Mouse (Mus musculus) intestine, embryonic 14.5 days (tissue): Measurements from ENCODE around the gene Vwf. TPM values are rescaled to one million over a fixed set of nuclear protein-coding genes. Genes with fewer than 3 reads are reported as not detected.

Experiments used
- ATAC-seq: fragments of 200-750 bp; cut with Nextera tagmentation; replicated peaks from 2 replicates; pipeline ENCODE4 v1.8.0; 2017; ENCODE audit warnings: low read depth, moderate number of reproducible peaks, moderate TSS enrichment, moderate library complexity; ENCODE audit not compliant: low FRiP score, low TSS enrichment
- DNase-seq: peaks from one replicate; pipeline ENCODE4 v3.0.0-alpha.2; 2018; ENCODE audit warnings: low spot score
- H3K27ac ChIP-seq: fragments of 300-500 bp; sonication (generic); 2 replicates; pipeline ENCODE4 v1.5.1; 2014; ENCODE audit warnings: low read depth, mild to moderate bottlenecking, control low read depth
- H3K27me3 ChIP-seq: fragments of 300-500 bp; sonication (generic); replicated peaks from 2 replicates; pipeline ENCODE4 v1.6.1; 2014; ENCODE audit warnings: low read length, control low read depth; ENCODE audit not compliant: control insufficient read depth, insufficient read depth
- H3K36me3 ChIP-seq: fragments of 300-500 bp; sonication (generic); 2 replicates; pipeline ENCODE4 v1.6.1; 2014; ENCODE audit warnings: low read length, control low read depth; ENCODE audit not compliant: control insufficient read depth, insufficient read depth
- H3K4me1 ChIP-seq: fragments of 300-500 bp; sonication (generic); replicated peaks from 2 replicates; pipeline ENCODE4 v1.6.1; 2014; ENCODE audit warnings: low read length, control low read depth, mixed read lengths; ENCODE audit not compliant: control insufficient read depth, insufficient read depth
- H3K4me2 ChIP-seq: fragments of 300-500 bp; sonication (generic); 2 replicates; pipeline ENCODE4 v1.6.1; 2014; ENCODE audit warnings: low read length
- H3K4me3 ChIP-seq: fragments of 300-500 bp; sonication (generic); 2 replicates; pipeline ENCODE4 v1.5.1; 2014; ENCODE audit warnings: low read depth, low read length, control low read depth, mixed read lengths
- H3K9ac ChIP-seq: fragments of 300-500 bp; sonication (generic); 2 replicates; pipeline ENCODE4 v1.6.1; 2014; ENCODE audit warnings: mild to moderate bottlenecking, low read length
- H3K9me3 ChIP-seq: fragments of 300-500 bp; sonication (generic); 2 replicates; pipeline ENCODE4 v1.6.1; 2016; ENCODE audit warnings: low read length, control low read depth; ENCODE audit not compliant: control insufficient read depth
- WGBS: fragments of 180-500 bp; shearing (Covaris S2); extraction: QIAGEN DNeasy Blood & Tissue Kit; methylation state at CpG from one replicate; pipeline ENCODE4 v1.1.7; 2014; 5-methylcytosine and 5-hydroxymethylcytosine counted together
- polyA plus RNA-seq: library from polyadenylated mRNA; unstranded; fragments of >200 nt; fragmentation: Nextera tagmentation; extraction: Ambion mirVana; gene quantifications from 2 replicates; pipeline ENCODE4 v1.2.1, GENCODE M21; 2014

Vwf gene
- polyA plus RNA-seq, 1 experiment from 2014 or later = 14.1 TPM

- no peak for ATAC-seq
- Histone ChIP-seq H3K27me3 (no peaks in the 10 kb centered on the region), H3K4me1 (peaks cover 7% of the 10 kb centered on the region), H3K27ac (0 out of 2 replicates have a peak overlapping the region, but pooled peaks have one; percentile 27), H3K4me2 (no peak overlapping the region), H3K9me3 (no peaks in the 10 kb centered on the region), H3K9ac (no peak overlapping the region), H3K36me3 (no peaks in the 10 kb centered on the region), H3K4me3 (no peak overlapping the region)
- no peak for DNase-seq
- WGBS = 57% methylated on average over 3 of the region's 3 CpGs
Observed at GRCm38 (mm10) chr6:125585579-125585978, 39.0 kb downstream of the Vwf start.

GRCm38 (mm10) chr6:125586042-125586566 lies 39.5 kb downstream of the Vwf start:
- H3K4me1 ChIP-seq = peaks cover 7% of the 10 kb centered on the region
- H3K4me2 ChIP-seq = no peak overlapping the region
- ATAC-seq = no peak
- H3K27ac ChIP-seq = no peak overlapping the region
- H3K36me3 ChIP-seq = no peaks in the 10 kb centered on the region
- DNase-seq = no peak
- WGBS = 86% methylated on average over 4 of the region's 4 CpGs
- no peaks in the 10 kb centered on the region for H3K27me3 ChIP-seq
- H3K9ac ChIP-seq = no peak overlapping the region
- no peak overlapping the region for H3K4me3 ChIP-seq
- no peaks in the 10 kb centered on the region for H3K9me3 ChIP-seq

GRCm38 (mm10) chr6:125588241-125588640 lies 41.7 kb downstream of the Vwf start:
- ATAC-seq = no peak
- 91% methylated on average over 12 of the region's 12 CpGs for WGBS
- Histone ChIP-seq H3K9me3 (no peaks in the 10 kb centered on the region), H3K9ac (no peak overlapping the region), H3K36me3 (no peaks in the 10 kb centered on the region), H3K27me3 (no peaks in the 10 kb centered on the region), H3K4me3 (no peak overlapping the region), H3K4me1 (peaks cover 7% of the 10 kb centered on the region), H3K4me2 (no peak overlapping the region), H3K27ac (no peak overlapping the region)
- no peak for DNase-seq

GRCm38 (mm10) chr6:125589075-125589474 lies 42.5 kb downstream of the Vwf start:
- Histone ChIP-seq H3K4me2 (no peak overlapping the region), H3K4me3 (no peak overlapping the region), H3K9me3 (no peaks in the 10 kb centered on the region), H3K9ac (no peak overlapping the region), H3K4me1 (peaks cover 7% of the 10 kb centered on the region), H3K27ac (no peak overlapping the region), H3K27me3 (no peaks in the 10 kb centered on the region), H3K36me3 (no peaks in the 10 kb centered on the region)
- DNase-seq = no peak
- ATAC-seq = no peak
- WGBS = 81% methylated on average over 8 of the region's 8 CpGs

GRCm38 (mm10) chr6:125590056-125590455 lies 43.5 kb downstream of the Vwf start:
- H3K4me3 ChIP-seq = no peak overlapping the region
- ATAC-seq (no peak), DNase-seq (no peak)
- no peak overlapping the region for H3K4me2 ChIP-seq
- H3K27me3 ChIP-seq = no peaks in the 10 kb centered on the region
- 90% methylated on average over 7 of the region's 7 CpGs for WGBS
- no peaks in the 10 kb centered on the region for H3K36me3 ChIP-seq
- no peak overlapping the region for H3K27ac ChIP-seq
- H3K9me3 ChIP-seq = no peaks in the 10 kb centered on the region
- peaks cover 7% of the 10 kb centered on the region for H3K4me1 ChIP-seq
- no peak overlapping the region for H3K9ac ChIP-seq

- WGBS = 73% methylated on average over 8 of the region's 8 CpGs
- Histone ChIP-seq H3K4me2 (no peak overlapping the region), H3K4me1 (peaks cover 3% of the 10 kb centered on the region), H3K9ac (no peak overlapping the region), H3K36me3 (no peaks in the 10 kb centered on the region), H3K4me3 (no peak overlapping the region), H3K27ac (no peak overlapping the region), H3K9me3 (no peaks in the 10 kb centered on the region), H3K27me3 (no peaks in the 10 kb centered on the region)
- no peak for DNase-seq
- ATAC-seq = no peak
Observed at GRCm38 (mm10) chr6:125590471-125590870, 43.9 kb downstream of the Vwf start.

GRCm38 (mm10) chr6:125591652-125592385 lies 45.2 kb downstream of the Vwf start:
- 58% methylated on average over 8 of the region's 8 CpGs for WGBS
- Histone ChIP-seq H3K36me3 (no peaks in the 10 kb centered on the region), H3K4me1 (no peaks in the 10 kb centered on the region; the same call in 1 of the 2 replicates), H3K4me3 (no peak overlapping the region), H3K27me3 (no peaks in the 10 kb centered on the region), H3K9ac (no peak overlapping the region), H3K4me2 (no peak overlapping the region), H3K27ac (peak overlapping the region; percentile 78), H3K9me3 (no peaks in the 10 kb centered on the region)
- DNase-seq = no peak
- peak; percentile 69; the same call in 1 of the 2 replicates for ATAC-seq

- WGBS = 79% methylated on average over 6 of the region's 6 CpGs
- DNase-seq = no peak
- peak overlapping the region; percentile 16; the same call in 1 of the 2 replicates for H3K27ac ChIP-seq
Observed at GRCm38 (mm10) chr6:125592536-125592935, 46.0 kb downstream of the Vwf start.

GRCm38 (mm10) chr6:125594311-125594710 lies 47.7 kb downstream of the Vwf start:
- H3K27me3 ChIP-seq = no peaks in the 10 kb centered on the region
- WGBS = 79% methylated on average over 4 of the region's 4 CpGs
- no peaks in the 10 kb centered on the region for H3K9me3 ChIP-seq
- no peak overlapping the region for H3K9ac ChIP-seq
- no peak overlapping the region for H3K4me2 ChIP-seq
- DNase-seq (no peak), ATAC-seq (no peak)
- H3K4me3 ChIP-seq = no peak overlapping the region
- H3K27ac ChIP-seq = no peak overlapping the region
- H3K36me3 ChIP-seq = no peaks in the 10 kb centered on the region
- H3K4me1 ChIP-seq = peaks cover 3% of the 10 kb centered on the region

More at GRCm38 (mm10) chr6:125592536-125592935, 46.0 kb downstream of the Vwf start:
- Histone ChIP-seq H3K4me3 (no peak overlapping the region), H3K36me3 (no peaks in the 10 kb centered on the region), H3K4me1 (peaks cover 3% of the 10 kb centered on the region), H3K9me3 (no peaks in the 10 kb centered on the region), H3K9ac (no peak overlapping the region), H3K4me2 (no peak overlapping the region), H3K27me3 (no peaks in the 10 kb centered on the region)
- no peak for ATAC-seq
